Mouse (Mus musculus) stomach, embryonic 14.5 days (tissue): ENCODE results near the gene Tmtc2. TPM values are rescaled to one million over a fixed set of nuclear protein-coding genes. Genes with fewer than 3 reads are reported as not detected.

Experiments used
- ATAC-seq: fragments of 200-750 bp; cut with Nextera tagmentation; 2 replicates; pipeline ENCODE4 v1.8.0; 2017; ENCODE audit warnings: low read depth, moderate TSS enrichment; ENCODE audit not compliant: insufficient number of reproducible peaks, insufficient read depth, low FRiP score
- H3K27ac ChIP-seq: fragments of 300-500 bp; sonication (generic); 2 replicates; pipeline ENCODE4 v1.5.1; 2014; ENCODE audit warnings: mild to moderate bottlenecking, low read length, moderate library complexity, mixed read lengths
- H3K27me3 ChIP-seq: fragments of 300-500 bp; sonication (generic); 2 replicates; pipeline ENCODE4 v1.6.1; 2014; ENCODE audit warnings: low read length, control low read depth, mixed read lengths; ENCODE audit not compliant: control insufficient read depth, insufficient read depth
- H3K36me3 ChIP-seq: fragments of 300-500 bp; sonication (generic); 2 replicates; pipeline ENCODE4 v1.6.1; 2014; ENCODE audit warnings: mild to moderate bottlenecking, control low read depth, low read length, moderate library complexity, mixed read lengths; ENCODE audit not compliant: control insufficient read depth, insufficient read depth
- H3K4me1 ChIP-seq: fragments of 300-500 bp; sonication (generic); 2 replicates; pipeline ENCODE4 v1.6.1; 2014; ENCODE audit warnings: low read length, control low read depth, mixed read lengths; ENCODE audit not compliant: control insufficient read depth, insufficient read depth
- H3K4me2 ChIP-seq: fragments of 300-500 bp; sonication (generic); replicated peaks from 2 replicates; pipeline ENCODE4 v1.6.1; 2014; ENCODE audit warnings: low read depth, low read length, control low read depth
- H3K4me3 ChIP-seq: fragments of 300-500 bp; sonication (generic); 2 replicates; pipeline ENCODE4 v1.5.1; 2014; ENCODE audit warnings: low read depth, low read length, control low read depth
- H3K9ac ChIP-seq: fragments of 300-500 bp; sonication (generic); replicated peaks from 2 replicates; pipeline ENCODE4 v1.6.1; 2014; ENCODE audit warnings: low read depth, mild to moderate bottlenecking, control low read depth, low read length, moderate library complexity, mixed read lengths
- H3K9me3 ChIP-seq: fragments of 300-500 bp; sonication (generic); 2 replicates; pipeline ENCODE4 v1.6.1; 2016; ENCODE audit warnings: low read depth, low read length, control low read depth; ENCODE audit not compliant: control insufficient read depth
- WGBS: fragments of 180-500 bp; shearing (Covaris S2); extraction: QIAGEN DNeasy Blood & Tissue Kit; methylation state at CpG from one replicate; pipeline ENCODE4 v1.1.7; 2014; 5-methylcytosine and 5-hydroxymethylcytosine counted together
- polyA plus RNA-seq: library from polyadenylated mRNA; unstranded; fragments of >200 nt; fragmentation: Nextera tagmentation; extraction: Ambion mirVana; gene quantifications from 2 replicates; pipeline ENCODE4 v1.2.1, GENCODE M21; 2014

Tmtc2 gene
- polyA plus RNA-seq, 1 experiment from 2014 or later = 16.4 TPM

- H3K4me3 ChIP-seq = no peak overlapping the region
- H3K4me2 ChIP-seq = no peak overlapping the region
- no peaks in the 10 kb centered on the region for H3K9me3 ChIP-seq
- no peaks in the 10 kb centered on the region for H3K4me1 ChIP-seq
- ATAC-seq = no peak
- no peak overlapping the region for H3K9ac ChIP-seq
- no peak overlapping the region for H3K27ac ChIP-seq
- H3K27me3 ChIP-seq = no peaks in the 10 kb centered on the region
- no peaks in the 10 kb centered on the region for H3K36me3 ChIP-seq
- 74% methylated on average over 3 of the region's 3 CpGs for WGBS
These were observed 276.7 kb downstream of the Tmtc2 start for GRCm38 (mm10) chr10:105297560-105297959.

GRCm38 (mm10) chr10:105292961-105293360 is 281.3 kb downstream of the Tmtc2 start:
- WGBS = 73% methylated on average over 1 of the region's 1 CpGs
- H3K4me3 ChIP-seq = no peak overlapping the region

GRCm38 (mm10) chr10:105288472-105288871 is 285.8 kb downstream of the Tmtc2 start:
- Histone ChIP-seq H3K36me3 (no peaks in the 10 kb centered on the region), H3K4me2 (no peak overlapping the region), H3K27me3 (no peaks in the 10 kb centered on the region), H3K9ac (no peak overlapping the region), H3K9me3 (no peaks in the 10 kb centered on the region), H3K27ac (no peak overlapping the region), H3K4me3 (no peak overlapping the region), H3K4me1 (no peaks in the 10 kb centered on the region)
- WGBS = 70% methylated on average over 2 of the region's 2 CpGs
- no peak for ATAC-seq

More at GRCm38 (mm10) chr10:105292961-105293360, 281.3 kb downstream of the Tmtc2 start:
- no peaks in the 10 kb centered on the region for H3K9me3 ChIP-seq
- H3K9ac ChIP-seq = no peak overlapping the region
- no peak for ATAC-seq
- no peak overlapping the region for H3K27ac ChIP-seq
- H3K27me3 ChIP-seq = no peaks in the 10 kb centered on the region
- no peaks in the 10 kb centered on the region for H3K36me3 ChIP-seq
- no peaks in the 10 kb centered on the region for H3K4me1 ChIP-seq
- no peak overlapping the region for H3K4me2 ChIP-seq

GRCm38 (mm10) chr10:105287575-105287974 is 286.7 kb downstream of the Tmtc2 start:
- no peaks in the 10 kb centered on the region for H3K36me3 ChIP-seq
- no peak overlapping the region for H3K9ac ChIP-seq
- no peak for ATAC-seq
- 65% methylated on average over 3 of the region's 3 CpGs for WGBS
- no peaks in the 10 kb centered on the region for H3K27me3 ChIP-seq
- no peak overlapping the region for H3K27ac ChIP-seq
- no peaks in the 10 kb centered on the region for H3K9me3 ChIP-seq
- H3K4me3 ChIP-seq = no peak overlapping the region
- H3K4me2 ChIP-seq = no peak overlapping the region
- no peaks in the 10 kb centered on the region for H3K4me1 ChIP-seq

- Histone ChIP-seq H3K36me3 (no peaks in the 10 kb centered on the region), H3K27ac (no peak overlapping the region), H3K4me3 (no peak overlapping the region), H3K4me2 (no peak overlapping the region), H3K27me3 (no peaks in the 10 kb centered on the region), H3K4me1 (no peaks in the 10 kb centered on the region), H3K9me3 (no peaks in the 10 kb centered on the region), H3K9ac (no peak overlapping the region)
- 58% methylated on average over 7 of the region's 7 CpGs for WGBS
- ATAC-seq = no peak
These were observed 287.2 kb downstream of the Tmtc2 start for GRCm38 (mm10) chr10:105287064-105287463.

- H3K9me3 ChIP-seq = no peaks in the 10 kb centered on the region
- ATAC-seq = no peak
- H3K4me3 ChIP-seq = no peak overlapping the region
- H3K9ac ChIP-seq = no peak overlapping the region
- no peaks in the 10 kb centered on the region for H3K27me3 ChIP-seq
- H3K36me3 ChIP-seq = no peaks in the 10 kb centered on the region
- H3K4me2 ChIP-seq = no peak overlapping the region
- 89% methylated on average over 2 of the region's 2 CpGs for WGBS
- H3K4me1 ChIP-seq = no peaks in the 10 kb centered on the region
- H3K27ac ChIP-seq = no peak overlapping the region
These were observed 288.0 kb downstream of the Tmtc2 start for GRCm38 (mm10) chr10:105286221-105286620.

- Histone ChIP-seq H3K27ac (0 out of 2 replicates have a peak overlapping the region, but pooled peaks have one; percentile 15), H3K9ac (no peak overlapping the region), H3K36me3 (no peaks in the 10 kb centered on the region), H3K9me3 (no peaks in the 10 kb centered on the region), H3K4me3 (no peak overlapping the region), H3K4me2 (no peak overlapping the region), H3K4me1 (no peaks in the 10 kb centered on the region), H3K27me3 (no peaks in the 10 kb centered on the region)
- no peak for ATAC-seq
- 44% methylated on average over 6 of the region's 6 CpGs for WGBS
These were observed 290.1 kb downstream of the Tmtc2 start for GRCm38 (mm10) chr10:105284171-105284570.

- no peak for ATAC-seq
- Histone ChIP-seq H3K4me3 (no peak overlapping the region), H3K9ac (no peak overlapping the region), H3K36me3 (no peaks in the 10 kb centered on the region), H3K4me2 (no peak overlapping the region), H3K27me3 (no peaks in the 10 kb centered on the region), H3K4me1 (no peaks in the 10 kb centered on the region), H3K27ac (no peak overlapping the region), H3K9me3 (no peaks in the 10 kb centered on the region)
- 86% methylated on average over 3 of the region's 3 CpGs for WGBS
These were observed 293.3 kb downstream of the Tmtc2 start for GRCm38 (mm10) chr10:105280933-105281332.

- Histone ChIP-seq H3K9me3 (no peaks in the 10 kb centered on the region), H3K4me3 (no peak overlapping the region), H3K36me3 (no peaks in the 10 kb centered on the region), H3K9ac (no peak overlapping the region), H3K27ac (no peak overlapping the region), H3K27me3 (no peaks in the 10 kb centered on the region), H3K4me1 (no peaks in the 10 kb centered on the region), H3K4me2 (no peak overlapping the region)
- ATAC-seq = no peak
- WGBS = 66% methylated on average over 3 of the region's 3 CpGs
These were observed 314.2 kb downstream of the Tmtc2 start for GRCm38 (mm10) chr10:105260053-105260452.
